Mouse (Mus musculus): ENCODE data around the gene Gm13178. TPM values are rescaled to one million over a fixed set of nuclear protein-coding genes. Genes with fewer than 3 reads are reported as not detected.
A peak's percentile ranks its signal among the peaks of the same experiment; 100 is the strongest.

Gm13178 gene
- total RNA-seq (2014; fragmentation: Nextera tagmentation) (not detected in 2 replicates), total RNA-seq (2017) (not detected in 2 replicates)

DNA sequence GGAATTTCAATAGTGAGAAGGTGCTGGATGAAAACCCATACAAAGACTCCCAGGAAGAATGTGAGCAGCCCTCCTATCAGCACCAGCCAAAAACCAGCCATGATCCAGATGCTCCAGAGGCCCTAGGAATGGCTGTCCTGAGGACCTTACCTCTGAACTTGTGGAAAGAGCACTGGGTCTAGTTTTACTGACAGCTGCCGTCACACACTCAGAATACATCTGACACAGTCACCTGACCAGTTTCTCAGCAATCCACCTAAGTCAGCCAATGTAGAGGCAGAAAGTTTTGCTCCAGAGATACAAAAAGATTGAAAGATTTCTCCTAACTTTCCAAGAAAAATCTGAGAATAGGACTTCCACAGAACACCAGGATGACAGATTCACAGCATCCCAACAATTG lies at the start of gene Gm13178:
Gm13178 (minus strand) TSS at position 101 of the 400 bp plus-strand sequence.
- no peak for ATAC-seq (replicated peaks; ENCODE audit: low FRiP score, low TSS enrichment, poor library complexity, severe bottlenecking)

DNA sequence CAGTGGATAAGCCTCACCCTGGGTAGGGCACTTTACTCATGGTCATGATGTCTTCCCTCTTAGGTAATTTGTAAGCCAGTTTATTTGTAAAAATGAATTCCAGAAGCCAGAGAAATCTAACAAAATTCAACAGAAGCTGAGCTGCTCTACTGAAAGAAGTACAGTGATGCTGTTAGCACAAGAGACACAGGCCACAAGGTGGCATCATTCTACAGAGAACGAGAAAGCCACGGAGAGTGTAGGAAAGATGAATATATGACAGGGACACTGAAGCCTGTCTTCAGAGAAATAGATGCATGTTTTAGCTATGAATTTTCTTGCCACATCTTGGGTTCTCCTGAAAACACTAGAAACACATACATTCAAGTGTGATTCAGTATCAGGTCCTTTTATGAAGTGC lies 44.5 kb upstream of the Gm13178 start:
- peak; percentile 67 for ATAC-seq (replicated peaks; ENCODE audit: low FRiP score, low TSS enrichment, poor library complexity, severe bottlenecking)

DNA sequence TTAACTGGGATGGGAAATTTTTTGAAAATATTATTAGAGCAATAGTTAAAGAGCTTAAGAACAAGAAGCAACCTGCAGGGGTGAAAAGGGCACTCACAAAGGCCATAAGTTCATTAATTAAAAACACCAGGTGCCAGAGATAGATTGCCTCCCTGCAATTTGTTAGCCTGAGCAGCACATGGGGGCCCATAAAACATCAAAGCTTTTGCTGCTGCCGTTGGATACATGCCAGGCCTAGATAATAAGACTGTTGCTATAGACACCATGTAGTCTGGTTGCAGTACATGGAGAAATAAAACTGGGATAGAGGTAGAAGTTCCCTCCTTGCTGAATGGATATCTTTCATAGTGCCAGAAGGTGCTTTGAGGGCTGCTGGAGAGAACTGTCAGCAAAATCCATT lies 27.9 kb upstream of the Gm13178 start:
- no peak for ATAC-seq (replicated peaks; ENCODE audit: low FRiP score, low TSS enrichment, poor library complexity, severe bottlenecking)

DNA sequence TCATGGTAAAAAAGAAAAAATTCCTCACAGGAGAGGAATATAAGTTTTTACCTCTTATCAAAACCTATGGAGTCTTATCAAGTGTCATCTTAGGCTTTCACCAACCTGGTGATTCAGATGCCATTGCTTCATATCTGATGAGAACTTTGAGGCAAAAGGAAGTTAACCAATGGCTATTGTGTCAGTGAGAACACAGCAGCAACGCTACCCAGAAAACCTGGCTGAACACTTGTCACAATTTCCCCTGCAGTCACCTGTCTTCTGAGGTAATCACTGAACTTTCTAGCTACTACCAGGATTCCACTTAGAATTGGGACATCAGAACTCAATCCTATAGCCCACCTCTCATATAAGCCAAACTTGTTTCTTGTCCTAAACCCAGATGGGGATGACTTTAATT lies 1.5 kb downstream of the Gm13178 start:
- no peak for ATAC-seq (replicated peaks; ENCODE audit: low FRiP score, low TSS enrichment, poor library complexity, severe bottlenecking)

DNA sequence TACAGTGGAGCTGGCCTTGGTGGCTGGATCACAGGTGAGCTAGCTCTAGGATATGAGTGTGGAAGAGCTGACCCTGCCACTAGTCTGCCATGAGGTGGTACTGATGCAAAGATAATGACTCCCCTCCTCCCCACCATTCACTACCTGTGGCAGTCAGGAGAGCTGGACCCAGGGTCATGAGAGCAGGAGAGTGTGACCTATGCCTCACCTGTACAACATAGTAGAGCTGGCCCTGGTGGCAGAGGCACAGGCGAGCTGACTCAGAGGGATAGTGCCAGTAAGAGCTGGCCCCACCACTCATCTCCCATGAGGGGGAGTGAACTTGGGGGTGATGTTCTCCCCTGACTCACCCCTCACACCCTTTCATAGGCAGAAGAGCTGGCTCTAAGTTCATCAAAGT lies 2.9 kb downstream of the Gm13178 start:
- ATAC-seq (replicated peaks; ENCODE audit: low FRiP score, low TSS enrichment, poor library complexity, severe bottlenecking) = no peak

DNA sequence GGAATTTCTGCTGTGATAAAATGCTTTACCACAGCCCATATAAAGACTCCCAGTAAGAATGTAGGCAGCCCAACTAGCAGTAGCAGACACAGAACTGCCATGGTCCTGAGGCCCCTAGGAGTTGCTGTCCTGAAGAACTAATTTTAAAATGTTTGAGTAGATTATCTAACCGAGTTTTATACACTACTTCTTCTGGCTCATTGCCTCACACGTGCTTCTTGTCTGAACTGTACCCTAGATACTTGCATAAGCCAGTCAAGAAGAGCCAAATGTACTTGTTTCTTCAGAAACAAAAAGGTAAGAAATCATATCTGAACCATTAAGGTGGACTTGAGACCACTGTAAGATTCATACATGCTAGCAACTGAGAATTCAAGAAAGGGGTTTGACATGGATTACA lies 34.9 kb downstream of the Gm13178 start, which contains the start of gene Gm436:
Gm436 (minus strand) TSS at position 101 of the 400 bp plus-strand sequence.
- ATAC-seq (replicated peaks; ENCODE audit: low FRiP score, low TSS enrichment, poor library complexity, severe bottlenecking) = no peak

Other genes with a start within 250 kb of the Gm13178 start
- not detected in 2 replicates for gene 9430007A20Rik, start 201.6 kb downstream of the Gm13178 start, total RNA-seq (2014; fragmentation: Nextera tagmentation)
- gene 9430007A20Rik, start 201.6 kb downstream of the Gm13178 start, total RNA-seq (2017) = not detected in 2 replicates
- gene Gm13124, start 156.3 kb downstream of the Gm13178 start, total RNA-seq (2014; fragmentation: Nextera tagmentation) = not detected in 2 replicates
- gene Gm13124, start 156.3 kb downstream of the Gm13178 start, total RNA-seq (2017) = not detected in 2 replicates
- gene Aadacl4, start 107.7 kb downstream of the Gm13178 start, total RNA-seq (2014; fragmentation: Nextera tagmentation) = not detected in 2 replicates
- not detected in 2 replicates for gene Aadacl4, start 107.7 kb downstream of the Gm13178 start, total RNA-seq (2017)
- gene Gm436, start 35.0 kb downstream of the Gm13178 start, total RNA-seq (2014; fragmentation: Nextera tagmentation) = not detected in 2 replicates
- not detected in 2 replicates for gene Gm436, start 35.0 kb downstream of the Gm13178 start, total RNA-seq (2017)
- not detected in 2 replicates for gene Gm438, start 65.2 kb upstream of the Gm13178 start, total RNA-seq (2014; fragmentation: Nextera tagmentation)
- not detected in 2 replicates for gene Gm438, start 65.2 kb upstream of the Gm13178 start, total RNA-seq (2017)
- 1.9 and 11.1 TPM in 2 replicates for gene Dhrs3, start 171.4 kb upstream of the Gm13178 start, total RNA-seq (2014; fragmentation: Nextera tagmentation)
- gene Dhrs3, start 171.4 kb upstream of the Gm13178 start, total RNA-seq (2017) = 3.0 and 6.7 TPM in 2 replicates

All from megakaryocyte-erythroid progenitor cell, adult 5-6 weeks (primary cell).